Comparison of ENCODE assay signal across 9 mouse cellular contexts in genomic region chr12:28799798-28800411, GRCm38 (mm10). TPM values are rescaled to one million over a fixed set of nuclear protein-coding genes. Genes with fewer than 3 reads are reported as not detected.
DNase-seq lines count a peak whose midpoint lies in the region; ATAC-seq and TF ChIP-seq lines count a peak whose summit lies in the region.
"Had no signal": no experiment of that assay in that cellular context is flagged by ENCODE, and none has a peak within 500 bp of the region (broad histone marks: within the 10 kb centered on the region; RNA-seq: fewer than 3 reads in every experiment).

No protein-coding gene starts in this region.

- no peak overlapping the region for H3K27ac ChIP-seq in forebrain, embryonic 16.5 days (ENCODE audit: low read length)
- H3K27ac ChIP-seq in macrophage: peak overlapping the region; percentile 55
- H3K27ac ChIP-seq: lung, embryonic 15.5 days had no signal

- H3K36me3 ChIP-seq in forebrain, embryonic 16.5 days (ENCODE audit: control insufficient read depth, insufficient read depth): no peaks in the 10 kb centered on the region
- no peaks in the 10 kb centered on the region for H3K36me3 ChIP-seq in macrophage (ENCODE audit: inconsistent target)
- H3K36me3 ChIP-seq: lung, embryonic 15.5 days had no signal

- H3K79me2 ChIP-seq in macrophage (ENCODE audit: inconsistent target): no peaks in the 10 kb centered on the region; the same call in 1 of the 2 replicates

- ATAC-seq in forebrain, embryonic 16.5 days: peak; percentile 37

- H3K4me2 ChIP-seq in forebrain, embryonic 16.5 days (ENCODE audit: low read length): no peak overlapping the region
- H3K4me2 ChIP-seq: lung, embryonic 15.5 days had no signal

- H3K9me3 ChIP-seq in forebrain, embryonic 16.5 days (ENCODE audit: control insufficient read depth, low read length): no peaks in the 10 kb centered on the region
- H3K9me3 ChIP-seq: lung, embryonic 15.5 days had no signal

- no peak for TF ChIP-seq POLR2A in lung, adult 2 months (IDR thresholded peaks at IDR 0.05; ENCODE audit: borderline replicate concordance, extremely low read depth, low read depth, low read length)

- DNase-seq in embryo, embryonic 11 days: peak; percentile 45
- DNase-seq in embryo, embryonic 10.5 days (ENCODE audit: low spot score): no peak
- DNase-seq in Muller cell, postnatal 12 days (ENCODE audit: inconsistent ontology term): peak; percentile 39
- DNase-seq in lung, adult 2 months: no peak
- DNase-seq in heart, postnatal 10 days: no peak
- no peak for DNase-seq in lung, postnatal 4 days

- H3K4me3 ChIP-seq in forebrain, embryonic 16.5 days (replicated peaks; ENCODE audit: low read length): no peak overlapping the region
- no peak overlapping the region for H3K4me3 ChIP-seq in macrophage (ENCODE audit: inconsistent target)
- H3K4me3 ChIP-seq in lung, adult 2 months (replicated peaks; ENCODE audit: extremely low read depth, low read depth, low read length): no peak overlapping the region
- H3K4me3 ChIP-seq: lung, embryonic 15.5 days had no signal

- 13% methylated on average over 11 of the region's 11 CpGs for WGBS in forebrain, embryonic 16.5 days
- WGBS in macrophage (ENCODE audit: missing documents): 55% methylated on average over 11 of the region's 11 CpGs
- 75% methylated on average over 11 of the region's 11 CpGs for WGBS in lung, adult 2 months

- H3K27me3 ChIP-seq in forebrain, embryonic 16.5 days (replicated peaks; ENCODE audit: control insufficient read depth, insufficient read depth, low read length): no peaks in the 10 kb centered on the region
- H3K27me3 ChIP-seq: lung, embryonic 15.5 days had no signal

- H3K9ac ChIP-seq in forebrain, embryonic 16.5 days (replicated peaks; ENCODE audit: low read depth, low read length): 0 out of 2 replicates have a peak overlapping the region, but pooled peaks have one; percentile 1
- H3K9ac ChIP-seq: lung, embryonic 15.5 days had no signal

- intact Hi-C loops in heart, postnatal 10 days (cut with DNase I): no loop called here

- peaks cover 25% of the 10 kb centered on the region for H3K4me1 ChIP-seq in forebrain, embryonic 16.5 days (replicated peaks; ENCODE audit: control insufficient read depth, insufficient read depth, low read length)
- peaks cover 1% of the 10 kb centered on the region; the same call in 1 of the 2 replicates for H3K4me1 ChIP-seq in lung, adult 2 months (ENCODE audit: control insufficient read depth, insufficient read depth, low read length)
- H3K4me1 ChIP-seq: lung, embryonic 15.5 days had no signal

- TF ChIP-seq CTCF in lung, adult 2 months (IDR thresholded peaks at IDR 0.05; ENCODE audit: insufficient read depth, low read length): no peak

RNA-seq across cellular contexts. Expression of gene Eipr1, which starts 48.3 kb away (rescaled TPM):
- 75.9 and 79.3 TPM in 2 replicates for polyA plus RNA-seq in forebrain, embryonic 16.5 days (2015; fragmentation: Nextera tagmentation; extraction: Ambion mirVana)
- total RNA-seq in macrophage (2018; cell fraction: chromatin; rRNA removed): 10 to 100 TPM; 18.6 to 42.8 (median 30.7) TPM
- total RNA-seq in macrophage (2018; cell fraction: cytosol; rRNA removed): 10 to 100 TPM in 25 of 26 experiments, 1 to 10 TPM in 1; 9.5 to 19.6 (median 14.3) TPM
- 10 to 100 TPM; 12.6 to 33.5 (median 24.4) TPM for total RNA-seq in macrophage (2018; cell fraction: nucleus; rRNA removed)
- polyA plus RNA-seq in macrophage (2018): 8.4 to 17.5 TPM (median 16.8 TPM) in 3 replicates
- polyA plus RNA-seq in lung, adult 2 months (2012; rRNA removed): 17.8 and 17.9 TPM in 2 replicates
- 10 to 100 TPM in 1 of 2 experiments, 1 to 10 TPM in 1; 9.8 to 11.2 TPM for total RNA-seq in heart, postnatal 10 days (2021)

RNA-seq across cellular contexts. Expression of gene Trappc12, which starts 49.6 kb away (rescaled TPM):
- polyA plus RNA-seq in forebrain, embryonic 16.5 days (2015; fragmentation: Nextera tagmentation; extraction: Ambion mirVana): 47.0 and 50.0 TPM in 2 replicates
- 10 to 100 TPM; 19.4 to 85.0 (median 58.3) TPM for total RNA-seq in macrophage (2018; cell fraction: chromatin; rRNA removed)
- 10 to 100 TPM; 12.2 to 27.2 (median 19.0) TPM for total RNA-seq in macrophage (2018; cell fraction: cytosol; rRNA removed)
- total RNA-seq in macrophage (2018; cell fraction: nucleus; rRNA removed): 10 to 100 TPM; 16.4 to 59.1 (median 37.8) TPM
- polyA plus RNA-seq in macrophage (2018): 18.0 to 21.8 TPM (median 20.5 TPM) in 3 replicates
- 18.7 and 25.1 TPM in 2 replicates for polyA plus RNA-seq in lung, adult 2 months (2012; rRNA removed)
- total RNA-seq in heart, postnatal 10 days (2021): 10 to 100 TPM; 27.1 to 31.4 TPM

Comparison
In these comparisons a context has a peak if more than half of its experiments do, and no peak if none do; other contexts are left out.
1. DNase-seq: peak in embryo, embryonic 11 days (single experiment) and Muller cell, postnatal 12 days (single experiment); none in embryo, embryonic 10.5 days (single experiment), lung, adult 2 months (single experiment), heart, postnatal 10 days (0 of 2) and lung, postnatal 4 days (0 of 2).